Comparison of ENCODE assay signal across 14 mouse cellular contexts in genomic region chr4:24630430-24630829, GRCm38 (mm10).
"Had no signal": no experiment of that assay in that cellular context is flagged by ENCODE, and none has a peak within 500 bp of the region (broad histone marks: within the 10 kb centered on the region; RNA-seq: fewer than 3 reads in every experiment).

No protein-coding gene starts in this region.

- DNase-seq: kidney, adult 2 months; kidney, postnatal 14 days; lung, adult 18-20 months; lung, postnatal 4 days; right cerebral cortex, postnatal 4 days; spleen, adult 18-20 months; thymus, adult 18-20 months; thymus, postnatal 14 days had no signal

- H3K36me3 ChIP-seq: kidney, embryonic 15.5 days; limb, embryonic 13.5 days; midbrain, embryonic 15.5 days; neural tube, embryonic 13.5 days had no signal

- H3K4me1 ChIP-seq: kidney, embryonic 15.5 days; limb, embryonic 13.5 days had no signal

- H3K27me3 ChIP-seq: kidney, embryonic 15.5 days; limb, embryonic 13.5 days; midbrain, embryonic 15.5 days; neural tube, embryonic 13.5 days had no signal

- H3K9me3 ChIP-seq: kidney, embryonic 15.5 days; limb, embryonic 13.5 days; midbrain, embryonic 15.5 days; neural tube, embryonic 13.5 days had no signal

- H3K27ac ChIP-seq: kidney, embryonic 15.5 days; limb, embryonic 13.5 days; liver, embryonic 14.5 days had no signal

- ATAC-seq: intestine, embryonic 16.5 days had no signal

- H3K4me3 ChIP-seq: kidney, embryonic 15.5 days; limb, embryonic 13.5 days; midbrain, embryonic 15.5 days; neural tube, embryonic 13.5 days had no signal

- H3K9ac ChIP-seq: kidney, embryonic 15.5 days; limb, embryonic 13.5 days; liver, embryonic 14.5 days; midbrain, embryonic 15.5 days; neural tube, embryonic 13.5 days had no signal

- H3K4me2 ChIP-seq: kidney, embryonic 15.5 days; limb, embryonic 13.5 days; neural tube, embryonic 13.5 days had no signal
